Mouse (Mus musculus) limb, embryonic 11.5 days (tissue): ENCODE measurements around the gene E130309D02Rik. TPM values are rescaled to one million over a fixed set of nuclear protein-coding genes. Genes with fewer than 3 reads are reported as not detected.
A peak's percentile ranks its signal among the peaks of the same experiment; 100 is the strongest.

Source experiments
- ATAC-seq: fragments of 200-750 bp; cut with Nextera tagmentation; 2 replicates; pipeline ENCODE4 v1.8.0; 2017; ENCODE audit warnings: low read depth; ENCODE audit not compliant: insufficient number of reproducible peaks, low FRiP score, low TSS enrichment
- DNase-seq: peaks from one replicate; pipeline ENCODE4 v3.0.0-alpha.2; 2015; ENCODE audit warnings: low spot score
- H3K27ac ChIP-seq: fragments of 300-500 bp; sonication (generic); replicated peaks from 2 replicates; pipeline ENCODE4 v1.5.1; 2014; ENCODE audit warnings: low read depth, mild to moderate bottlenecking, low read length
- H3K27me3 ChIP-seq: fragments of 300-500 bp; sonication (generic); 2 replicates; pipeline ENCODE4 v1.6.1; 2014; ENCODE audit warnings: mild to moderate bottlenecking, low read length, mixed read lengths; ENCODE audit not compliant: control insufficient read depth, insufficient read depth
- H3K36me3 ChIP-seq: fragments of 300-500 bp; sonication (generic); 2 replicates; pipeline ENCODE4 v1.6.1; 2014; ENCODE audit warnings: mild to moderate bottlenecking, low read length, moderate library complexity, mixed read lengths; ENCODE audit not compliant: control insufficient read depth, insufficient read depth
- H3K4me1 ChIP-seq: fragments of 300-500 bp; sonication (generic); 2 replicates; pipeline ENCODE4 v1.6.1; 2014; ENCODE audit warnings: low read length, mixed read lengths; ENCODE audit not compliant: control insufficient read depth, insufficient read depth
- H3K4me2 ChIP-seq: fragments of 300-500 bp; sonication (generic); 2 replicates; pipeline ENCODE4 v1.6.1; 2014; ENCODE audit warnings: low read depth, mild to moderate bottlenecking, moderate library complexity; ENCODE audit not compliant: severe bottlenecking
- H3K4me3 ChIP-seq: fragments of 300-500 bp; sonication (generic); 2 replicates; pipeline ENCODE4 v1.5.1; 2014; ENCODE audit warnings: low read depth, low read length
- H3K9ac ChIP-seq: fragments of 300-500 bp; sonication (generic); 2 replicates; pipeline ENCODE4 v1.6.1; 2014; ENCODE audit warnings: mild to moderate bottlenecking, low read length
- H3K9me3 ChIP-seq: fragments of 300-500 bp; sonication (generic); 2 replicates; pipeline ENCODE4 v1.6.1; 2016; ENCODE audit warnings: low read length; ENCODE audit not compliant: control insufficient read depth
- WGBS: fragments of 180-500 bp; shearing (Covaris S2); extraction: QIAGEN DNeasy Blood & Tissue Kit; methylation state at CpG from one replicate; pipeline ENCODE4 v1.1.7; 2014; 5-methylcytosine and 5-hydroxymethylcytosine counted together
- polyA plus RNA-seq: library from polyadenylated mRNA; unstranded; fragments of >200 nt; fragmentation: Nextera tagmentation; extraction: Ambion mirVana; gene quantifications from 2 replicates; pipeline ENCODE4 v1.2.1, GENCODE M21; 2014

Gene E130309D02Rik
- polyA plus RNA-seq, 1 experiment from 2014 or later, result 52.5 TPM

DNA sequence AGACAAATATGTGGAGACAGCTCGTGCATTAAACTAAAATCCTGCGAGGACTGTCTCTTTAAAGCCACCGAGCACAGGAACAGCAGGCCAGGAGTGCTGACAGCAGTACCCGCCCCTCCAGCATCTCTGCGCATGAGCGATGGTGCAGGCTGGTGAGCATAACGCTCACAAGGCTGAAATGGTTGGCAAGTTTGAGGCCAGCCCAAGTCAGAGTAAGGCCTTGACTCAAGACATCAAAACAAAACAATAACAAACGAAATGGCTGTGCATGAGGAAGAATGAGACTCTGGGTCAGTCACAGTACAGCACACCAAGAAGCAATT lies 2.1 kb upstream of the E130309D02Rik start:
- Histone ChIP-seq H3K4me2 (no peak overlapping the region; the same call in 1 of the 2 replicates), H3K27ac (no peak overlapping the region), H3K4me1 (peaks cover 9% of the 10 kb centered on the region; the same call in 1 of the 2 replicates), H3K9me3 (no peaks in the 10 kb centered on the region), H3K27me3 (no peaks in the 10 kb centered on the region), H3K36me3 (peaks cover 6% of the 10 kb centered on the region; the same call in 1 of the 2 replicates), H3K4me3 (no peak overlapping the region), H3K9ac (no peak overlapping the region)
- DNase-seq (no peak), ATAC-seq (no peak)
- 90% methylated on average over 8 of the region's 8 CpGs for whole genome bisulfite sequencing

DNA sequence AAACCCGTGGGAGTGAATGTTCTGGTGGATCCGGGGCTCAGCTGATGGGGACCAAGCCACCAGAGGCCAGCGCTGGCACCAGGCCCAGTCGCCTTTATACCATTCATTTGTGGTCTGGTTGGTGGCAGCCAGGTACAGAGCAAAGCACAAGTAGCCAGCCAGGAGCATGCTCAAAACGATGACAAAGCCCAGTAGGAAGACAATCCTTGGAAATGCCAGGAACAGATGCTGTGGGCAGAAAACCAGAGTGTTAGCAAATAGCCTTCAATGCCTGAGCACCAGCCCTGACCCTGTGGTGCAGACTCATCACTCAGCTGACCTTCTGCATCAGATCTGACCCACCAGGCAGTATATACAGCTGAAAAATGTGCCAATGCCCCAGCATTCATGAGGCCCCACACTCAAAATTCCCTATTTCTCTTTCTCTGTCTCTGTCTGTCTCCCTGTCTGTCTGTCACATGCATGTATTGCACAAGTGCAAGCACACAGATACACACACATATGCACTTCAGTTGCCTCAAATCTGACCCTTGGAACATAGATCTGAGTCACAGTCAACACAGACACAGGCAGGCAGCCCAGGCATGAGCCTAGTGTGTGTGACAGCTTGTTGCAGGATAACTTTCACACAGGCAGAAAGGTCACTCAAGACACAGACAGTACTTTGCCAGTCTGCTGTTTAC lies 1.6 kb upstream of the E130309D02Rik start:
- H3K36me3 ChIP-seq, result peaks cover 7% of the 10 kb centered on the region; the same call in 1 of the 2 replicates
- 93% methylated on average over 5 of the region's 5 CpGs for WGBS
- H3K9me3 ChIP-seq, result no peaks in the 10 kb centered on the region
- no peak overlapping the region for H3K9ac ChIP-seq
- H3K27me3 ChIP-seq, result no peaks in the 10 kb centered on the region
- no peak for ATAC-seq
- H3K27ac ChIP-seq, result no peak overlapping the region
- no peak for DNase-seq
- H3K4me2 ChIP-seq, result no peak overlapping the region; the same call in 1 of the 2 replicates
- peaks cover 9% of the 10 kb centered on the region; the same call in 1 of the 2 replicates for H3K4me1 ChIP-seq
- H3K4me3 ChIP-seq, result no peak overlapping the region

GRCm38 (mm10) chr5:143315514-143315888 lies 341 bp upstream of the E130309D02Rik start:
- H3K27me3 ChIP-seq, result no peaks in the 10 kb centered on the region
- no peak overlapping the region; the same call in 1 of the 2 replicates for H3K27ac ChIP-seq
- 11% methylated on average over 8 of the region's 8 CpGs for WGBS
- peak overlapping the region; percentile 42; the same call in 1 of the 2 replicates for H3K4me2 ChIP-seq
- no peaks in the 10 kb centered on the region for H3K9me3 ChIP-seq
- DNase-seq (no peak), ATAC-seq (peak; percentile 36)
- peaks cover 9% of the 10 kb centered on the region; the same call in 1 of the 2 replicates for H3K4me1 ChIP-seq
- peak overlapping the region; percentile 81 for H3K4me3 ChIP-seq
- H3K9ac ChIP-seq, result no peak overlapping the region; the same call in 1 of the 2 replicates
- H3K36me3 ChIP-seq, result peaks cover 11% of the 10 kb centered on the region

DNA sequence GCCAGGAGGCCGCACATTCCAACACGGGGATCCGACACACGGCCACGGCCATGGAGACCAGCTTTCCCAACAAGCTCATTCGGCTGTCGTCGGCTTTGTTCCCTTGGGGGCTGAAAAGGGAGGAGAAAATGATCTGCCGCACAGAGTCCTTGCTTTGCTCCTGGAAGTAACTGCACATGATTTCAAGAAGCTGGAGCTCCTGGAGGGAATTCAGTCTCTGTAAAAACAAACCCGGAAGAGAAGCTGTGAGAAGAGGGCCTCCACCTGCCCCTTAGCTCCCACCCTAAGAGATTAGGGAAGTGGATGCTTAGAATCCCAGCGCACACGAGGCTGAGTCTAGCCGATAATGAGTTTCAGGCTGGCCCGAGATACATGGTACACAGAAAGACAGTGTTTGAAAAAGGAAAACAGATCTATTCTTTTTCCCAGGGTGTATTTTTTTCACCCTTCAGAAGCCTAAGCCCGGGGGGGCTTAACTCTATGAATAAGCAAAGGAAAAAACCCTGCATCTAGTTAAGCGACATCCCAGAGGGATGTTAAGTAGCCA lies 904 bp downstream of the E130309D02Rik start:
- DNase-seq (peak; percentile 49), ATAC-seq (no peak)
- no peaks in the 10 kb centered on the region for H3K9me3 ChIP-seq
- peak overlapping the region; percentile 91; the same call in 1 of the 2 replicates for H3K27ac ChIP-seq
- peaks cover 16% of the 10 kb centered on the region for H3K36me3 ChIP-seq
- H3K9ac ChIP-seq, result peak overlapping the region; percentile 97
- 5% methylated on average over 16 of the region's 16 CpGs for WGBS
- H3K4me1 ChIP-seq, result peaks cover 9% of the 10 kb centered on the region; the same call in 1 of the 2 replicates
- H3K27me3 ChIP-seq, result no peaks in the 10 kb centered on the region
- peak overlapping the region; percentile 60 for H3K4me2 ChIP-seq
- peak overlapping the region; percentile 81 for H3K4me3 ChIP-seq

DNA sequence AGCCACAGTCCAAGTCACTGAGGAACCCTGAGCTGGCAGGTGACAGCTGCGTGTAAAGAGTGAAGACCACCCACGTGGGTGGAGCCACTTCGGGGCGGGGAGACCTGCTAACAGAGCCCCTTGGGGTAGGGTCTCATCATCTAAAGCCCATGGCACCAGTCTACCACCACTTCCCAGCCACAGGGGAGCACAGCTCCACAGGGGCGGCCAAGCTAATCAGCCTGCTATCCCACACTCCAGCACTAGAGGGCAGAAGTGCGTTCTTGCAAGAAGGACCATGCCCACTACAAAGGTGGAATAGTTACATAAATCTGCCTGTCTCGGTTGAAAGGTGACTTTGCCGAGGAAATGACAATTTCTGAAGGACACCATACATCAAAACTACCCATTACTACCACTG lies 3.3 kb downstream of the E130309D02Rik start:
- 63% methylated on average over 8 of the region's 8 CpGs for WGBS
- Histone ChIP-seq H3K9me3 (no peaks in the 10 kb centered on the region), H3K27me3 (no peaks in the 10 kb centered on the region), H3K36me3 (peaks cover 26% of the 10 kb centered on the region), H3K4me3 (no peak overlapping the region), H3K4me2 (no peak overlapping the region), H3K27ac (no peak overlapping the region), H3K9ac (no peak overlapping the region), H3K4me1 (peaks cover 9% of the 10 kb centered on the region; the same call in 1 of the 2 replicates)
- DNase-seq (peak; percentile 91), ATAC-seq (no peak)

DNA sequence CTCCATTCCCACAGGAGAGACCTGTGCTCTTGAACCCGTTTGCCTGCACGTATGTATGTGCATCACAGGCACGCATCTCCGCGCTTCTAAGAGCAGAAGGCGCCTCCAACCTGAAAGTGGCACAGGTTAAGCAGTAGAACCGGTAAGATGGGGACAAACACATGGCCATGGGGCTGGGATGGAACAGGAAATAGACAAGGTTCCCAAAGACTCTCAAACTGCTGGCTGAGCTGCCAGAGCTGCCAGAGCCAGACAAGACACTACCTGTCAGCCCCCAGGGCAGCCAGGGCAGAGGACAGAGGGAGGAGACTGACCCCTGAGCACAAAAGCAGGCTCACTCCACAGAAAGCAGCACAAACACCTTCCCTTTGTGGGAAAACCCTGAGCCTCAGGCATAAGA lies 5.2 kb downstream of the E130309D02Rik start:
- Histone ChIP-seq H3K4me3 (no peak overlapping the region), H3K4me2 (no peak overlapping the region), H3K4me1 (peaks cover 6% of the 10 kb centered on the region; the same call in 1 of the 2 replicates), H3K27ac (no peak overlapping the region), H3K9ac (no peak overlapping the region), H3K27me3 (no peaks in the 10 kb centered on the region), H3K9me3 (no peaks in the 10 kb centered on the region), H3K36me3 (peaks cover 46% of the 10 kb centered on the region)
- WGBS, result 91% methylated on average over 7 of the region's 7 CpGs
- no peak for ATAC-seq
- DNase-seq, result no peak

GRCm38 (mm10) chr5:143308825-143309224 lies 6.3 kb downstream of the E130309D02Rik start:
- no peak for DNase-seq
- Histone ChIP-seq H3K27ac (no peak overlapping the region), H3K9ac (no peak overlapping the region), H3K9me3 (no peaks in the 10 kb centered on the region), H3K27me3 (no peaks in the 10 kb centered on the region), H3K4me3 (no peak overlapping the region), H3K4me2 (no peak overlapping the region), H3K36me3 (peaks cover 48% of the 10 kb centered on the region), H3K4me1 (peaks cover 6% of the 10 kb centered on the region; the same call in 1 of the 2 replicates)
- 93% methylated on average over 5 of the region's 5 CpGs for WGBS
- no peak for ATAC-seq

DNA sequence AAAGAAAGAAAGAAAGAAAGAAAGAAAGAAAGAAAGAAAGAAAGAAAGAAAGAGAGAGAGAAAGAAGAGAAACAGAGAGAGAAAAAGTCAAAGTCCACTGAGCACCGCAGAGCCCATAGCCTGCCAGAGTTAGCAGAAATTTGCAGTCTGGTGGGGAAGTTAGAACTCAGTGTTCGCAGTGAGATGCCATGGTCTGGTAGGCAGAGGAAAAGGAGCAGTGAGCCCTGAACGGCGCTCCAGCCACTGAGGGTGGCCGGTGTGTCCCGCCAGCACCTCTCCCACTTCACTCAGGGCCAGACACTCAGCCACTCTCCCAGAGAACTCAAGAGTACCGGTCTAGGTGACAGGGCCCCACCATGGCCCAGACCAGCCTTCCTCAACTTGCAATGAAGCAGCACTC lies 10.9 kb downstream of the E130309D02Rik start:
- Histone ChIP-seq H3K27ac (no peak overlapping the region), H3K4me3 (no peak overlapping the region), H3K9me3 (no peaks in the 10 kb centered on the region), H3K36me3 (peaks cover 50% of the 10 kb centered on the region), H3K4me2 (no peak overlapping the region), H3K27me3 (no peaks in the 10 kb centered on the region), H3K4me1 (no peaks in the 10 kb centered on the region), H3K9ac (no peak overlapping the region)
- DNase-seq, result no peak
- 94% methylated on average over 7 of the region's 7 CpGs for WGBS
- ATAC-seq, result no peak
